Mouse (Mus musculus) intestine, embryonic 14.5 days (tissue): ENCODE results near the gene Ehbp1l1. TPM values are rescaled to one million over a fixed set of nuclear protein-coding genes. Genes with fewer than 3 reads are reported as not detected.

Source experiments
- ATAC-seq: fragments of 200-750 bp; cut with Nextera tagmentation; replicated peaks from 2 replicates; pipeline ENCODE4 v1.8.0; 2017; ENCODE audit warnings: low read depth, moderate number of reproducible peaks, moderate TSS enrichment, moderate library complexity; ENCODE audit not compliant: low FRiP score, low TSS enrichment
- DNase-seq: peaks from one replicate; pipeline ENCODE4 v3.0.0-alpha.2; 2018; ENCODE audit warnings: low spot score
- H3K27ac ChIP-seq: fragments of 300-500 bp; sonication (generic); 2 replicates; pipeline ENCODE4 v1.5.1; 2014; ENCODE audit warnings: low read depth, mild to moderate bottlenecking, control low read depth
- H3K27me3 ChIP-seq: fragments of 300-500 bp; sonication (generic); replicated peaks from 2 replicates; pipeline ENCODE4 v1.6.1; 2014; ENCODE audit warnings: low read length, control low read depth; ENCODE audit not compliant: control insufficient read depth, insufficient read depth
- H3K36me3 ChIP-seq: fragments of 300-500 bp; sonication (generic); 2 replicates; pipeline ENCODE4 v1.6.1; 2014; ENCODE audit warnings: low read length, control low read depth; ENCODE audit not compliant: control insufficient read depth, insufficient read depth
- H3K4me1 ChIP-seq: fragments of 300-500 bp; sonication (generic); replicated peaks from 2 replicates; pipeline ENCODE4 v1.6.1; 2014; ENCODE audit warnings: low read length, control low read depth, mixed read lengths; ENCODE audit not compliant: control insufficient read depth, insufficient read depth
- H3K4me2 ChIP-seq: fragments of 300-500 bp; sonication (generic); 2 replicates; pipeline ENCODE4 v1.6.1; 2014; ENCODE audit warnings: low read length
- H3K4me3 ChIP-seq: fragments of 300-500 bp; sonication (generic); 2 replicates; pipeline ENCODE4 v1.5.1; 2014; ENCODE audit warnings: low read depth, low read length, control low read depth, mixed read lengths
- H3K9ac ChIP-seq: fragments of 300-500 bp; sonication (generic); 2 replicates; pipeline ENCODE4 v1.6.1; 2014; ENCODE audit warnings: mild to moderate bottlenecking, low read length
- H3K9me3 ChIP-seq: fragments of 300-500 bp; sonication (generic); 2 replicates; pipeline ENCODE4 v1.6.1; 2016; ENCODE audit warnings: low read length, control low read depth; ENCODE audit not compliant: control insufficient read depth
- WGBS: fragments of 180-500 bp; shearing (Covaris S2); extraction: QIAGEN DNeasy Blood & Tissue Kit; methylation state at CpG from one replicate; pipeline ENCODE4 v1.1.7; 2014; 5-methylcytosine and 5-hydroxymethylcytosine counted together
- polyA plus RNA-seq: library from polyadenylated mRNA; unstranded; fragments of >200 nt; fragmentation: Nextera tagmentation; extraction: Ambion mirVana; gene quantifications from 2 replicates; pipeline ENCODE4 v1.2.1, GENCODE M21; 2014

Gene Ehbp1l1
- polyA plus RNA-seq, 1 experiment from 2014 or later, result 29.6 TPM

DNA sequence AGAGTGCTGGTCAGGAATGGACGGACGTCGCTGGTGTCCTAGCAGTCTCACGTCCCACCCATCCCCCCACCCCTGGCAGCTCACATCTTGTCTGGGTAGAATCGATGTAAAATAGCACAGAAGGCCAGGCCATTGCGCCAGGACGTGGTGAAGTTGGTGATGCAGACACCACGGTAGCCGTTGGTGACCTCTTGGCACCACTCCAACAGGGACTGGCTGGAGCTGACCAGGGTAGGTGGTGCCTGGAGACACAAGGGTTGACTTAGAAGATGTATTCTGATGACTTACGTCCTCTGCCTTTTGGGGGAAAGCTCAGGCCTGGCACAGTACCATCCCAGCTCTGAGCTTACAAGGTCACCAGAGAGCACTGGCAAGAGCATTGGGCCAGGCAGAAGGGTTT lies 9.2 kb downstream of the Ehbp1l1 start:
- DNase-seq, result no peak
- peaks cover 19% of the 10 kb centered on the region for H3K4me1 ChIP-seq
- peaks cover 58% of the 10 kb centered on the region for H3K36me3 ChIP-seq
- no peaks in the 10 kb centered on the region for H3K27me3 ChIP-seq
- H3K4me2 ChIP-seq, result no peak overlapping the region
- 58% methylated on average over 10 of the region's 10 CpGs for WGBS
- no peak for ATAC-seq
- H3K27ac ChIP-seq, result no peak overlapping the region
- no peak overlapping the region for H3K9ac ChIP-seq
- no peak overlapping the region for H3K4me3 ChIP-seq
- H3K9me3 ChIP-seq, result no peaks in the 10 kb centered on the region

GRCm38 (mm10) chr19:5715793-5716688 lies 10.1 kb downstream of the Ehbp1l1 start:
- Histone ChIP-seq H3K4me2 (no peak overlapping the region), H3K4me3 (no peak overlapping the region), H3K9ac (no peak overlapping the region), H3K27me3 (no peaks in the 10 kb centered on the region), H3K27ac (no peak overlapping the region), H3K36me3 (peaks cover 57% of the 10 kb centered on the region), H3K9me3 (no peaks in the 10 kb centered on the region), H3K4me1 (peaks cover 19% of the 10 kb centered on the region)
- WGBS, result 32% methylated on average over 43 of the region's 43 CpGs
- DNase-seq, result peak; percentile 66
- ATAC-seq, result peak; percentile 21; the same call in 1 of the 2 replicates

- Histone ChIP-seq H3K4me2 (peak overlapping the region; percentile 13; the same call in 1 of the 2 replicates), H3K4me1 (peaks cover 19% of the 10 kb centered on the region), H3K27me3 (no peaks in the 10 kb centered on the region), H3K9ac (no peak overlapping the region), H3K36me3 (peaks cover 55% of the 10 kb centered on the region), H3K9me3 (no peaks in the 10 kb centered on the region), H3K27ac (peak overlapping the region; percentile 36; the same call in 1 of the 2 replicates), H3K4me3 (no peak overlapping the region)
- WGBS, result 8% methylated on average over 2 of the region's 2 CpGs
- no peak for DNase-seq
- ATAC-seq, result peak; percentile 76
Observed at GRCm38 (mm10) chr19:5713730-5714129, 12.4 kb downstream of the Ehbp1l1 start.

- ATAC-seq, result no peak
- 81% methylated on average over 5 of the region's 5 CpGs for WGBS
- H3K9ac ChIP-seq, result no peak overlapping the region
- no peaks in the 10 kb centered on the region for H3K27me3 ChIP-seq
- H3K4me1 ChIP-seq, result peaks cover 19% of the 10 kb centered on the region
- no peaks in the 10 kb centered on the region for H3K9me3 ChIP-seq
- H3K4me3 ChIP-seq, result no peak overlapping the region
- peak overlapping the region; percentile 36; the same call in 1 of the 2 replicates for H3K27ac ChIP-seq
- DNase-seq, result no peak
- H3K4me2 ChIP-seq, result no peak overlapping the region
- H3K36me3 ChIP-seq, result peaks cover 55% of the 10 kb centered on the region
Observed at GRCm38 (mm10) chr19:5713255-5713654, 12.9 kb downstream of the Ehbp1l1 start.

- DNase-seq (no peak), ATAC-seq (no peak)
- H3K36me3 ChIP-seq, result peaks cover 65% of the 10 kb centered on the region
- H3K4me1 ChIP-seq, result peaks cover 19% of the 10 kb centered on the region
- no peak overlapping the region for H3K27ac ChIP-seq
- H3K9me3 ChIP-seq, result no peaks in the 10 kb centered on the region
- H3K27me3 ChIP-seq, result no peaks in the 10 kb centered on the region
- WGBS, result 90% methylated on average over 14 of the region's 14 CpGs
- no peak overlapping the region for H3K9ac ChIP-seq
- H3K4me2 ChIP-seq, result no peak overlapping the region
- H3K4me3 ChIP-seq, result no peak overlapping the region
Observed at GRCm38 (mm10) chr19:5711907-5712460, 14.1 kb downstream of the Ehbp1l1 start.

GRCm38 (mm10) chr19:5711218-5711617 lies 14.9 kb downstream of the Ehbp1l1 start:
- Histone ChIP-seq H3K4me3 (no peak overlapping the region), H3K36me3 (peaks cover 65% of the 10 kb centered on the region), H3K27ac (no peak overlapping the region), H3K27me3 (no peaks in the 10 kb centered on the region), H3K4me2 (no peak overlapping the region), H3K9ac (no peak overlapping the region), H3K9me3 (no peaks in the 10 kb centered on the region), H3K4me1 (peaks cover 17% of the 10 kb centered on the region)
- WGBS, result 21% methylated on average over 3 of the region's 3 CpGs
- peak; percentile 72 for DNase-seq
- ATAC-seq, result no peak

DNA sequence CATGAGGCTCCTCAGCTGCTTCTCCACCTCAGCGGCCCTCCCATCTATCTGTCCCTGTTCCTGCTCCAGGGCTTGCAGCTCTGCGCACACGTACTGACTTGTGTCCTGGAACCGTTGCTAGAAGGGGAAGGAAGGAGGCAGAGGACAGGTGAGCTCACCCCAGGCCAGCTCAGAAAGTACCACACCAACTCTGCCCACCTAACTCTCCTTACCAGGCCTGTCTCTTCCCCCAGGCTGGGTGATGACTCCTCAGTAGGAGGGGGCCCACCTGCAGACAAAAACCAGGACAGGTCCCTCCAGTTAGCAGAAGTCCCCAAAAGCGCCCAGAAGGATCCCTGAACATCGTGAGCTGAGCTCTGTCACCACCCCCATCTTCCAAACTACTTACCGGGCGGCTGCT lies 15.5 kb downstream of the Ehbp1l1 start:
- H3K4me3 ChIP-seq, result no peak overlapping the region
- no peak for ATAC-seq
- no peaks in the 10 kb centered on the region for H3K27me3 ChIP-seq
- WGBS, result 94% methylated on average over 8 of the region's 8 CpGs
- no peak overlapping the region for H3K4me2 ChIP-seq
- no peak overlapping the region for H3K9ac ChIP-seq
- H3K4me1 ChIP-seq, result peaks cover 17% of the 10 kb centered on the region
- H3K36me3 ChIP-seq, result peaks cover 64% of the 10 kb centered on the region
- H3K27ac ChIP-seq, result no peak overlapping the region
- no peaks in the 10 kb centered on the region for H3K9me3 ChIP-seq
- DNase-seq, result no peak

- H3K27ac ChIP-seq, result no peak overlapping the region
- peaks cover 59% of the 10 kb centered on the region for H3K36me3 ChIP-seq
- no peak overlapping the region for H3K9ac ChIP-seq
- WGBS, result 92% methylated on average over 6 of the region's 6 CpGs
- DNase-seq (no peak), ATAC-seq (no peak)
- no peak overlapping the region for H3K4me3 ChIP-seq
- H3K4me1 ChIP-seq, result peaks cover 19% of the 10 kb centered on the region
- H3K27me3 ChIP-seq, result no peaks in the 10 kb centered on the region
- H3K9me3 ChIP-seq, result no peaks in the 10 kb centered on the region
- H3K4me2 ChIP-seq, result no peak overlapping the region
Observed at GRCm38 (mm10) chr19:5710068-5710467, 16.0 kb downstream of the Ehbp1l1 start.
